Mouse (Mus musculus) telencephalon, adult 2 months (tissue): Measurements from ENCODE around the gene Prox1.

Experiments
- DNase-seq: peaks from one replicate; pipeline ENCODE4 v3.0.0-alpha.2; 2011; ENCODE audit warnings: low read depth, low spot score

Prox1 gene

GRCm38 (mm10) chr1:190144416-190144815 is 26.1 kb downstream of the Prox1 start:
- no peak for DNase-seq

DNA sequence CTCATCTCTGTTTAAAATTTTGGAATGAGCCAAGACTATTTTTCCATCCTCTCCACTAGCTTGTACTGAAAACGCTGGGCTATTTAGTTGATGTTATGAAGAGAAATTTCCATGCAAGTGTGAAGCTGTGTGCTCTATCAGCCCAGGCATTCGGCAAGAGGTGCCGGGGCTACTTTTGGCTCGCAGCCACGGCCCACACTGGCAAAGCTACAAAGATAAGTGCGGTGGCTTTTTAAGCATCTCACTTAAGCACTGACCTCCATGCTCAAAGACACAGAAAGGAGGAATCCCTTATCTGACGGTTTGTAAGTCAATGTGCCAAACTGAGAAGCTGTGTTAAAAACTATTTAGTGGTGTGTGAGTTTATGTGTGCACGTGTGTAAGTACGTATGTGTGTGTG is 26.9 kb downstream of the Prox1 start:
- DNase-seq: no peak

- DNase-seq: no peak
These were observed 27.9 kb downstream of the Prox1 start for GRCm38 (mm10) chr1:190142584-190142983.

- DNase-seq: no peak
These were observed 30.0 kb downstream of the Prox1 start for GRCm38 (mm10) chr1:190140519-190140918.

GRCm38 (mm10) chr1:190139711-190140405 is 30.7 kb downstream of the Prox1 start:
- no peak for DNase-seq

GRCm38 (mm10) chr1:190137943-190138342 is 32.6 kb downstream of the Prox1 start:
- no peak for DNase-seq

DNA sequence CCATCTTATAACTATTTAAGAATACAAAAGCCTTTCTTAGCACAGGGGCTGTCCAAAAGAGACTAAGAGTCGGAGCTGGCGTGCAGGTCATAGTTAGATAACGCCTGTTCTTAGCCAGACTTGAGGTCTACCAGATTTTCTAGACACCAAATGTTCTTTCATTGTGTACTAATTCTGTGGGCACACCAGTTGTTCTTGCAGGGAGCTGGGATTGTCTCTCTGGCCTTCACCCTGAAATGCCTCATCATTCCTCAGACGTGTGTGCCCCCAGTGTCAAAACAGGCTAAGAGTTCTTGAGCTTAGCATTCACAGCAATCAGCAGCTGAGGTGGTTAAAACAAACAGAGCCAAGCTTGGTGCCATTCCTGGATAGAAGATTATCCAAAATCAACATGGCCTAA is 37.6 kb downstream of the Prox1 start:
- no peak for DNase-seq

GRCm38 (mm10) chr1:190130888-190131287 is 39.6 kb downstream of the Prox1 start:
- no peak for DNase-seq

DNA sequence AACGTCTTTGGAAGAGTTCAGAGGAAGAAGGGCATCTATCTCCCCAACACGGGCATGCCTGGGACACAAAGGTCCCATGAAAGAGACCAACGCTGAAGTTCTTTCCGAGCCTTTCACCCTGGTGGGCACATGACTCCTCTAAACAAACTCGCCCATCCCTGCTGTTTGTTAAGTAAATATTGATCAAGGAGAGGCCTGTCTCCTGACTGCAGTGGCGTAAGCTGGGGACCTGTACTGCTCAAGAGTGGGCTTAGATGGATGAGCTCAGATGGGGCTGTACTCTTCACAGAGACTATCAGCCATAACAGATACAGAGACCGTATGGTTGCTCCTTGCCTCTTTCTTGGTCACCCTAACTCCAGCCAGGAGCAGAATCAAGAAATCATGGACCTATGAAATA is 41.0 kb downstream of the Prox1 start:
- no peak for DNase-seq

- DNase-seq: no peak
These were observed 41.7 kb downstream of the Prox1 start for GRCm38 (mm10) chr1:190128674-190129322.

DNA sequence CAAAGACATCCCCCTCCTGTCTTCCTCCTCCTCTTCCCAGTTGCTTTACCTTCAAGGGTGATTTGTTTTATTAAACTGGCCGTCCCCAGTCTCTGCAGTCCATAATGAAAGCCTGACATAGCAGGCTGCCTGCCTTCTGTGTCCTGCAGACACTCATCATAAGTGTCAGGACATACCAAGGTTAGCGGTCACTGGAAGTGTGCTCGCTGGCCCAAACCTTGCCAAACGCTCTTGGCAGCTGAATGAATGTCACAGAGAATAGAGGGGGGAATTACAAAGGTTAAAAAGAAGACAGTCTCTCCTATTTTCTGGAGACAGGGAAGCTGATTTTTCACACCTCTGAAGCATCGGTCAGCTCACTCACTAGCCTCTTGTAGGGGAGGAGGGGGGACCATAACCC is 42.6 kb downstream of the Prox1 start:
- DNase-seq: no peak

- DNase-seq: no peak
These were observed 43.2 kb downstream of the Prox1 start for GRCm38 (mm10) chr1:190127163-190127795.

DNA sequence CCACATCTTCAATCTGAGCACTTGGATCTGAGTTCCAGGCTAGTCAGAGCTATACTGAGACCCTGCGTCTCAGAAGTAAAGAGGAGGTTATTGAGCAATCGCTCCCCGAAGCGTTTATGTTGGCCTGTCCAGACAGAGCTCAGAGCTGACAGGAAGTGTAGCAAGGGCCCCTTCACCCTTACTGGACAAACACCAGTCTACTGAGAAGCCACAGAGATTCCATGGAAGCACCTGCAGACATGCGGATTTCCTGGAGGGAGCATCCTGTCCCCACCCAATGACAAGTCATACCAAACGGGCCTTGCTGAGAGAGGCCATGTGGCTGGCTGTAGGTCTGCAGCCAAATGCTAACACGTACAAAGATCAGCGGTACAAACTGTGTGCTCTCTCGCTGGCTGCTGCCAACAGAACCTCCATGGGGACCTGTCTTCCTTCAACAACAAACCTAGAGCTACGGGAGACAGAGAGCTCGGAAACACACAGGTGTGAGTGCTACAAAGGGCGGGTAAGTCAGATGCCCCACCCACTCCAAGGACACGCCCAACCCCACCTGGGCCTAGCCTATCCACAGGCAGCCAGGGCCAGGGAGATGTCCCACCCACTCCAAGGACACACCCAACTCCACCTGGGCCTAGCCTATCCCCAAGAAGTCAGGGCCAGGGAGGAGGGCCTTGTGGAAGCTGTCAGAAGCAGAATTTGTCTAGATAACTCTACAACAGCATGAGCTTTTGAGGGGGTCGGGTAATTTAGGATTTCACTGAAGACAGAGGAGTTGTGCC is 45.4 kb downstream of the Prox1 start:
- no peak for DNase-seq

DNA sequence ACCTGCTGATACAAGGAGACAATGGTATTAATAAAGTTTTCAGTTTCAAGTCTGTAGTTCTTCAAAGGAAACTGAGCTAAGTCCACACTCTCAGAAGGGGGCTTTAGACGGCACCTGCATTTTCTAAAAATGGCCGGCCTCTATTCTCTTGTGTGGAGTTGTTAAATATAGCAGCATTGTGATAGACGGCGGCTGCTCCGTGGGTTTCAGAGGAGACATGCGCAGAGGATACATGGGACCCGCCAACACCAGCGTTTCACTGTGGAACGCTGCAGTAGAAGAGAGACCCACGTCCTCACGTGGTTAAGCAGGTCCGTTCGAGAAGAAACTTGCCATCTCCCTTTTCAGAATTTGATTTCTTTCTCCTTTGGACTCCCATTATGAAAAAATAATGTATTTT is 47.1 kb downstream of the Prox1 start:
- DNase-seq: no peak

DNA sequence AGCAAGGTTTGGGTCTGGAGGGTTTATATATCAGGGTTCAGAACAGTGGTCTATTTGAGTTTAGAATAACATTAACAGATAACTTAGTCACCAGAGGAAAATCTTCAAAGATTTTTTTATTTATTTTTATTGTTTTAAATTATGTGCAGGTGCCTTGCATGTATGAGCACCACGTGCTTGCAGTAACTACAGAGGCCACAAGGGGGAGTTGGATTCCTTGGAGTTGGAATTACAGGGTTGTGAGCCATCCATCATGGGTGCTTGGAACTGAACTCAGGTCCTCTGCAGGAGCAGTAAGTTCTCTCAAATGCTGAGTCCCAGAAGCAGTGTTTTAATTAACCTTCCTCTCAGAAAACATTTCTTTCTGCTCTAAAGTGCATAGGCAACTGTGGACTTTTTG is 54.5 kb downstream of the Prox1 start:
- no peak for DNase-seq

DNA sequence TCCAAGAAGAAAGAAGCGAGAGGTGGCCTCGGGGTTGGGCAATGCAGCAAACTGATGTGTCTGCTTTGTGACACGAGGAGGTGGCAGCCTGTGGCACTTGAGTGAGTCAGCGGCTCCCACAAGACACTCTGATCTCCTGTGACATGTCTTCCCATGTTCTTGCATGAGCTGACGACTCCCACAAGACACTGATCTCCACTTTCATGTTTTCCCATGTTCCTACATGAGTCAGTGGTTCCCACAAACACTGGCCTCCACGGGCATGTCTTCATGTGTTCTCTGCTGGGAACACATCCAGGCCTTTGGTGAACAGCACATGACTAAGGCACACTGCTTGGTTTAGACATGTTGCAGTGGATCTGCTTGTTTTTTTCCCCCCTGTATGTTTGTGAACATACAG is 58.8 kb downstream of the Prox1 start:
- no peak for DNase-seq

GRCm38 (mm10) chr1:190107587-190107986 is 62.9 kb downstream of the Prox1 start:
- DNase-seq: no peak

- DNase-seq: no peak
These were observed 63.7 kb downstream of the Prox1 start for GRCm38 (mm10) chr1:190106674-190107420.

DNA sequence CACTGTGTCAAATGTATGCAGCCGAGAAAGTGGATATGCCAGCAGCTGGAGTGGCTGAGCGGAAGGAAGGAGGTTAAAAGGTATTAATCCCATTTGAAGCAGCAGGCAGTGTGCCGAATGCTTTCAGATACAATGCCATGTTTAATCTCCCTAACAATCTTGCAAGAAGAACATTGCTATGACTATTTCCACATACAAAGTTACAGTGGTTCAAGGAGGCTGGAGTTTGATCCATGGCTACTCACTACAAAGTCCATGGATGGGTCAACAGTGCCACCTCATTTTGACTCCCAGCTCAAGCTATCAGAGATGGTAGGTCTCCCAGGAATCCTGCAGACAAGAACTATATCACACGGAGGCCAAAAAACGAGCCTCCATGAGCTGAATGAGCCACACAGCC is 64.5 kb downstream of the Prox1 start:
- no peak for DNase-seq

GRCm38 (mm10) chr1:190093326-190093725 is 77.2 kb downstream of the Prox1 start:
- DNase-seq: peak; percentile 44

GRCm38 (mm10) chr1:190092076-190092475 is 78.4 kb downstream of the Prox1 start:
- no peak for DNase-seq

DNA sequence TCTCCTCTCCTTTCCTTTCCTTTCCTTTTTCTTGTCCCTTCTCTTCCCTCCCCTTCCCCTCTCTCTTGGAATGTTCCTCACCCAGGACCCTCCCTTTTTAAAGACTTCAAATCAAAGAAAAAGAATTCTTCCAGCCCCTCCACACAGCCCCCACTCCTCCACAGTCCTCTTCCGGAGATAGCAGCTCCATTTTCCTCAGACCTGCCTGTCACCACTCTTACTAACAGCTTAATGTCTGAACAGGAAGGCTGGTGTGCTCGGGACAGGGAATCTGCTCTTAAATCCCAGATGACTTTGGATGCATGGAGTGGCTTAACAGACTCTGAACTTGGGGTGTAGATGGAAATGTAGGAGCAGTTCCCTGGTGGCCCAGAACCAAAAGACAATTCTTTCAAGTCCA is 81.6 kb downstream of the Prox1 start:
- no peak for DNase-seq
